Mouse (Mus musculus) midbrain, embryonic 15.5 days (tissue): ENCODE data around the gene Akap10. TPM values are rescaled to one million over a fixed set of nuclear protein-coding genes. Genes with fewer than 3 reads are reported as not detected.
A peak's percentile ranks its signal among the peaks of the same experiment; 100 is the strongest.
"Not testable (repeated sequence)": the region's sequence is repeated elsewhere in the genome, so short reads cannot be mapped to it uniquely, and the experiment has no call there.

ENCODE experiments used
- ATAC-seq: fragments of 200-750 bp; cut with Nextera tagmentation; replicated peaks from 2 replicates; pipeline ENCODE4 v1.8.0; 2017; ENCODE audit warnings: moderate TSS enrichment
- H3K27ac ChIP-seq: fragments of 300-500 bp; sonication (generic); 2 replicates; pipeline ENCODE4 v1.5.1; 2015; ENCODE audit warnings: mild to moderate bottlenecking, inconsistent platforms
- H3K27me3 ChIP-seq: fragments of 300-500 bp; sonication (generic); replicated peaks from 2 replicates; pipeline ENCODE4 v1.6.1; 2015; ENCODE audit warnings: inconsistent platforms
- H3K36me3 ChIP-seq: fragments of 300-500 bp; sonication (generic); replicated peaks from 2 replicates; pipeline ENCODE4 v1.6.1; 2015; ENCODE audit warnings: inconsistent platforms
- H3K4me1 ChIP-seq: fragments of 300-500 bp; sonication (generic); 2 replicates; pipeline ENCODE4 v1.6.1; 2015; ENCODE audit warnings: inconsistent platforms
- H3K4me2 ChIP-seq: fragments of 300-500 bp; sonication (generic); 2 replicates; pipeline ENCODE4 v1.6.1; 2015; ENCODE audit warnings: inconsistent platforms, mild to moderate bottlenecking, moderate library complexity
- H3K4me3 ChIP-seq: fragments of 300-500 bp; sonication (generic); 2 replicates; pipeline ENCODE4 v1.5.1; 2015; ENCODE audit warnings: mild to moderate bottlenecking, inconsistent platforms
- H3K9ac ChIP-seq: fragments of 300-500 bp; sonication (generic); 2 replicates; pipeline ENCODE4 v1.6.1; 2015; ENCODE audit warnings: mild to moderate bottlenecking, inconsistent platforms
- H3K9me3 ChIP-seq: fragments of 300-500 bp; sonication (generic); 2 replicates; pipeline ENCODE4 v1.6.1; 2016; ENCODE audit warnings: inconsistent platforms
- WGBS: fragments of 180-500 bp; shearing (Covaris S2); methylation state at CpG from one replicate; pipeline ENCODE4 v1.1.7; 2015; ENCODE audit warnings: mixed read lengths; 5-methylcytosine and 5-hydroxymethylcytosine counted together
- polyA plus RNA-seq: library from polyadenylated mRNA; unstranded; fragments of >200 nt; fragmentation: Nextera tagmentation; extraction: Ambion mirVana; gene quantifications from 2 replicates; pipeline ENCODE4 v1.2.1, GENCODE M21; 2015

Akap10 gene
- polyA plus RNA-seq = 13.6 and 14.2 TPM in 2 replicates

- Histone ChIP-seq H3K9ac (peak within 1 kb of the TSS; percentile 85), H3K27me3 (no peaks in the 10 kb centered on the region), H3K4me2 (peak within 1 kb of the TSS; percentile 64), H3K36me3 (no peaks in the 10 kb centered on the region), H3K4me1 (peaks cover 24% of the 10 kb centered on the region), H3K9me3 (no peaks in the 10 kb centered on the region), H3K27ac (peak within 1 kb of the TSS; percentile 98), H3K4me3 (peak within 1 kb of the TSS; percentile 99)
- ATAC-seq = peak; percentile 94
- WGBS = under 1% methylated on average over 37 of the region's 43 CpGs
Observed at GRCm38 (mm10) chr11:61930098-61930517, at the start of gene Akap10. Akap10 (minus strand) TSS chr11:61930252.

- Histone ChIP-seq H3K9me3 (no peaks in the 10 kb centered on the region), H3K4me1 (no peaks in the 10 kb centered on the region), H3K4me2 (no peak overlapping the region), H3K4me3 (no peak overlapping the region), H3K36me3 (no peaks in the 10 kb centered on the region), H3K27me3 (no peaks in the 10 kb centered on the region), H3K9ac (no peak overlapping the region), H3K27ac (no peak overlapping the region)
- no peak for ATAC-seq
- WGBS = 84% methylated on average over 1 of the region's 1 CpGs
Observed at GRCm38 (mm10) chr11:61975783-61976182, 45.7 kb upstream of the Akap10 start.

GRCm38 (mm10) chr11:61974106-61974707 lies 44.2 kb upstream of the Akap10 start:
- WGBS = 62% methylated on average over 13 of the region's 13 CpGs
- ATAC-seq = no peak
- H3K4me2 ChIP-seq = no peak overlapping the region
- H3K4me1 ChIP-seq = no peaks in the 10 kb centered on the region
- H3K9ac ChIP-seq = no peak overlapping the region
- H3K4me3 ChIP-seq = no peak overlapping the region
- no peaks in the 10 kb centered on the region for H3K27me3 ChIP-seq
- no peak overlapping the region for H3K27ac ChIP-seq
- no peaks in the 10 kb centered on the region for H3K36me3 ChIP-seq
- H3K9me3 ChIP-seq = no peaks in the 10 kb centered on the region

- Histone ChIP-seq H3K4me1 (no peaks in the 10 kb centered on the region), H3K9me3 (no peaks in the 10 kb centered on the region), H3K36me3 (no peaks in the 10 kb centered on the region), H3K27me3 (no peaks in the 10 kb centered on the region), H3K27ac (no peak overlapping the region), H3K4me3 (no peak overlapping the region), H3K9ac (no peak overlapping the region), H3K4me2 (no peak overlapping the region)
- no peak for ATAC-seq
- 71% methylated on average over 7 of the region's 7 CpGs for WGBS
Observed at GRCm38 (mm10) chr11:61971441-61972221, 41.6 kb upstream of the Akap10 start.

GRCm38 (mm10) chr11:61970901-61971300 lies 40.8 kb upstream of the Akap10 start:
- Histone ChIP-seq H3K36me3 (no peaks in the 10 kb centered on the region), H3K9ac (no peak overlapping the region), H3K4me2 (no peak overlapping the region), H3K4me1 (no peaks in the 10 kb centered on the region), H3K9me3 (no peaks in the 10 kb centered on the region), H3K4me3 (no peak overlapping the region), H3K27me3 (no peaks in the 10 kb centered on the region), H3K27ac (no peak overlapping the region)
- no peak for ATAC-seq
- 60% methylated on average over 5 of the region's 5 CpGs for WGBS

GRCm38 (mm10) chr11:61968875-61969274 lies 38.8 kb upstream of the Akap10 start:
- no peaks in the 10 kb centered on the region for H3K9me3 ChIP-seq
- no peaks in the 10 kb centered on the region for H3K36me3 ChIP-seq

GRCm38 (mm10) chr11:61967034-61967433 lies 37.0 kb upstream of the Akap10 start:
- no peak overlapping the region for H3K9ac ChIP-seq
- ATAC-seq = no peak
- no peak overlapping the region for H3K4me2 ChIP-seq
- H3K9me3 ChIP-seq = no peaks in the 10 kb centered on the region
- 90% methylated on average over 8 of the region's 8 CpGs for WGBS
- no peaks in the 10 kb centered on the region for H3K4me1 ChIP-seq
- H3K27ac ChIP-seq = no peak overlapping the region
- H3K4me3 ChIP-seq = no peak overlapping the region
- no peaks in the 10 kb centered on the region for H3K36me3 ChIP-seq
- H3K27me3 ChIP-seq = no peaks in the 10 kb centered on the region

More at GRCm38 (mm10) chr11:61968875-61969274, 38.8 kb upstream of the Akap10 start:
- ATAC-seq = no peak
- H3K4me1 ChIP-seq = no peaks in the 10 kb centered on the region
- no peak overlapping the region for H3K9ac ChIP-seq
- no peak overlapping the region for H3K27ac ChIP-seq
- H3K27me3 ChIP-seq = no peaks in the 10 kb centered on the region
- H3K4me2 ChIP-seq = no peak overlapping the region
- no peak overlapping the region for H3K4me3 ChIP-seq
- 91% methylated on average over 2 of the region's 2 CpGs for WGBS

GRCm38 (mm10) chr11:61964611-61965010 lies 34.6 kb upstream of the Akap10 start:
- Histone ChIP-seq H3K4me1 (no peaks in the 10 kb centered on the region), H3K4me2 (no peak overlapping the region), H3K4me3 (no peak overlapping the region), H3K9ac (no peak overlapping the region), H3K27me3 (no peaks in the 10 kb centered on the region), H3K36me3 (no peaks in the 10 kb centered on the region), H3K27ac (no peak overlapping the region), H3K9me3 (no peaks in the 10 kb centered on the region)
- 89% methylated on average over 5 of the region's 5 CpGs for WGBS
- ATAC-seq = no peak

GRCm38 (mm10) chr11:61963193-61963592 lies 33.1 kb upstream of the Akap10 start:
- Histone ChIP-seq H3K9ac (no peak overlapping the region), H3K27ac (no peak overlapping the region), H3K4me2 (no peak overlapping the region), H3K36me3 (no peaks in the 10 kb centered on the region), H3K27me3 (no peaks in the 10 kb centered on the region; the same call in 1 of the 2 replicates), H3K9me3 (no peaks in the 10 kb centered on the region), H3K4me3 (no peak overlapping the region), H3K4me1 (no peaks in the 10 kb centered on the region)
- ATAC-seq = no peak
- WGBS = 84% methylated on average over 3 of the region's 3 CpGs

- 0 out of 2 replicates have a peak, but pooled peaks cover 2% of the 10 kb centered on the region for H3K4me1 ChIP-seq
- no peaks in the 10 kb centered on the region for H3K9me3 ChIP-seq
- H3K4me2 ChIP-seq = no peak overlapping the region
- no peak for ATAC-seq
- H3K36me3 ChIP-seq = no peaks in the 10 kb centered on the region
- no peak overlapping the region for H3K27ac ChIP-seq
- H3K9ac ChIP-seq = no peak overlapping the region
- no peaks in the 10 kb centered on the region; the same call in 1 of the 2 replicates for H3K27me3 ChIP-seq
- WGBS = 79% methylated on average over 6 of the region's 6 CpGs
- H3K4me3 ChIP-seq = no peak overlapping the region
Observed at GRCm38 (mm10) chr11:61962684-61963083, 32.6 kb upstream of the Akap10 start.

- H3K36me3 ChIP-seq = no peaks in the 10 kb centered on the region
- no peak overlapping the region for H3K9ac ChIP-seq
- H3K4me3 ChIP-seq = no peak overlapping the region
- H3K9me3 ChIP-seq = no peaks in the 10 kb centered on the region
- ATAC-seq = no peak
- H3K4me2 ChIP-seq = no peak overlapping the region
- H3K4me1 ChIP-seq = 0 out of 2 replicates have a peak, but pooled peaks cover 8% of the 10 kb centered on the region
- no peaks in the 10 kb centered on the region; the same call in 1 of the 2 replicates for H3K27me3 ChIP-seq
- WGBS = 87% methylated on average over 2 of the region's 2 CpGs
- H3K27ac ChIP-seq = no peak overlapping the region
Observed at GRCm38 (mm10) chr11:61960096-61960495, 30.0 kb upstream of the Akap10 start.

- H3K4me2 ChIP-seq, ATAC-seq, H3K9me3 ChIP-seq, H3K9ac ChIP-seq, H3K36me3 ChIP-seq, H3K27me3 ChIP-seq, H3K27ac ChIP-seq, H3K4me3 ChIP-seq, H3K4me1 ChIP-seq: not testable (repeated sequence)
- 60% methylated on average over 6 of the region's 6 CpGs for WGBS
Observed at GRCm38 (mm10) chr11:61958706-61959105, 28.7 kb upstream of the Akap10 start.
